Mouse (Mus musculus) kidney, adult 11 months (tissue): ENCODE results near the gene Cd55b.
"Not testable (repeated sequence)": the region's sequence is repeated elsewhere in the genome, so short reads cannot be mapped to it uniquely, and the experiment has no call there.

Experiments
- DNase-seq: peaks from one replicate; pipeline ENCODE4 v3.0.0; 2022

The Cd55b gene

GRCm38 (mm10) chr1:130422664-130423111, at the start of gene Cd55b:
Cd55b (minus strand) TSS chr1:130423009.
- no peak for DNase-seq

GRCm38 (mm10) chr1:130470074-130470473, 47.3 kb upstream of the Cd55b start:
- no peak for DNase-seq

DNA sequence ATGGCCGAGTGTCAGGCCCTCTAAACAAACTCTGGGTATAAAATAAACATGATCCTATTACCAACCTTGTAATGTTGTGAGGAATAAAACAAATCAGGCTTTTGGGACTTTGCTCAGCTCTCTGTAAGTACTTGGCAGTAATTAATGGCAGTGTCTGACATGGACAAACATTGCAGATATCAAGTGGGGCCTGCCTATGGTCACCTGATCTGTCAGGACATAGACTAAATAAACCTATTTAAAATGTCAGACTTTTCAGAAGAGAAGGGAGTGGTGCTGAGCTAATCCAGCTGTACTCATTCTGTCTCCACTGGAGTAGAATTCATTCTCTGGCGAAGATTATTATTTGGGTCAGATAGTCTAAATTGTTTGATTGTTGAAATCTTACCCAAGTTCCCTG, 44.6 kb upstream of the Cd55b start:
- DNase-seq: no peak

GRCm38 (mm10) chr1:130464173-130464572, 41.4 kb upstream of the Cd55b start:
- DNase-seq: no peak

- no peak for DNase-seq
Observed at GRCm38 (mm10) chr1:130462867-130463266, 40.1 kb upstream of the Cd55b start.

DNA sequence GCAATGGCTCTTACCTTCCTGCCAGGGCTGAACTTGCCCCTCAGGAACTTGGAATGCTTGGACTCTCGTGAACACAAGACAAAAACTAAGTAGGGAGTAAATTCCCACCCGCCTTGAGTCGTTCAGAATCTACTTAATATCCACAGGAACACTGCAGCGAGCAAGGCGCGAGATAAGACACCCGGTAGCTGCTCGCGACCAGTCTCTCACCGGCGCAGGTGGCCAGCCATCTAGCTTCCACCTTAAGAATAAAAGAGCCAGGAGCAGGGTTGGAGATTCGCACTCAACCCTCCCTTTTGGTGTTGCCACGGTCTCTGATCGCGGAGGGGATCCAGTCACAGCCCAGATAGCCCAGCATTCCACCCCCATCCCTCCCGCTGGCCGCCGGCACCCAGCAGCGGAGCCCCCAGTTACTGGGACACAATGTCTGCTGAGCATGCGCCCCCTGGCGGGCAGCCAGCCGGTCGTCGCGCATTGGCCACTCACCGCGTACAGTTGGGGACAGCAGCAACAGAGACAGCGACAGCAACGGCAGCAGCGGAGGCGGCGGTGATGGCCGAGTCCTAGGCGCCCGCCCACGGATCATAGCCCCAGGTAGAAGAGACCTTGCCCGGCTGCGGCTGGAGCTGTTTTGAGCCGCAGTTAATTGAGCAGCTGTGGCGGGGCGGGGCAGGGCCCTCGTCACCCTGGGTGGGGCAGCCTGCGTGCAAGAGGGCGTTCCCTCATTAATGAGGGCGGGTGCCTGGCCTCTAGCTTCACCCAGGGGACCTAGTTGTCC, 39.5 kb upstream of the Cd55b start, which contains the start of gene Cd55:
Gene Cd55 (minus strand): TSS at position 661 of the 778 bp plus-strand sequence.
- DNase-seq: peak; percentile 71

- no peak for DNase-seq
Observed at GRCm38 (mm10) chr1:130455111-130455510, 32.3 kb upstream of the Cd55b start.

GRCm38 (mm10) chr1:130442930-130443329, 20.1 kb upstream of the Cd55b start:
- not testable (repeated sequence) for DNase-seq

DNA sequence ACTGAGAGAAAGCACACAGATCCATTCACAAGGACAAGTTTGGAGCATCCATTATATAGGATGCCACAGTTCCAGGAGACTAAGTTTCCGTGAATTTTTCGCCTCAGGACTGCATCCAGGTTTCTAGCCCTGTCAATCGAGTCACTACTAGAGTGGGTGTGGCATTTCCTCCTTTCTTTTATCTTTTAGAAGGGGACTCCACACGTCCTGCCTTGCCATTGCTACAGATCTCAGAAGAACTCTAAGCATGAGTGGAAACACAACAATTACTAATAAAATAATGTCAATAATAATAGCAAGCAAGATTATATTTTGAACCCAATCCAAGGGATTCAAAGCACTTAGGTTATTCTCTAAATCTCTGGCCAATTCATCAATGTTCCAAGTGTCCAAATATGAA, 8.1 kb upstream of the Cd55b start:
- no peak for DNase-seq

GRCm38 (mm10) chr1:130428667-130429066, 5.9 kb upstream of the Cd55b start:
- not testable (repeated sequence) for DNase-seq

DNA sequence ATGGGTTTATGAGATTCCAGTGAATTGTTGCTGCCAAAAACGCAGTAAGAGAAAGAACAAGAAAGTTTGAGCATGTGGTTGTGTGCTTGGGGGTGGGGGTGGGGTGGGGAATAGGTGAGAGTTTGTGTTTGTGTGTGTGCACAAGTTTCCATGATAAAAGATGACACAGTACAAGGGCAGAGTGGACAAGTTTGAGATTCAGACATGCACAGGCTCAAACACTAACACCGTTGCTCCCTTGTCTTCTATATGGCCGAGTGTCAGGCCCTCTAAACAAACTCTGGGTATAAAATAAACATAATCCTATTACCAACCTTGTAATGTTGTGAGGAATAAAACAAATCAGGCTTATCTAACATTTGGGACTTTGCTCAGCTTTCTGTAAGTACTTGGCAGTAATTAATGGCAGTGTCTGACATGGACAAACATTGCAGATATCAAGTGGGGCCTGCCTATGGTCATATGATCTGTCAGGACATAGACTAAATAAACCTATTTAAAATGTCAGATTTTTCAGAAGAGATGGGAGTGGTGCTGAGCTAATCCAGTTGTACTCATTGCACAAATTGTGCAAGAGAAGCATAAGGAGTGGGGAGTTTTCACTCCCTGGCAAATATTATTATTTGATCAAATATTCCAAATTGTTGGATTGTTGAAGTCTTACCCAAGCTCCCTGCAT, 4.5 kb upstream of the Cd55b start:
- not testable (repeated sequence) for DNase-seq

DNA sequence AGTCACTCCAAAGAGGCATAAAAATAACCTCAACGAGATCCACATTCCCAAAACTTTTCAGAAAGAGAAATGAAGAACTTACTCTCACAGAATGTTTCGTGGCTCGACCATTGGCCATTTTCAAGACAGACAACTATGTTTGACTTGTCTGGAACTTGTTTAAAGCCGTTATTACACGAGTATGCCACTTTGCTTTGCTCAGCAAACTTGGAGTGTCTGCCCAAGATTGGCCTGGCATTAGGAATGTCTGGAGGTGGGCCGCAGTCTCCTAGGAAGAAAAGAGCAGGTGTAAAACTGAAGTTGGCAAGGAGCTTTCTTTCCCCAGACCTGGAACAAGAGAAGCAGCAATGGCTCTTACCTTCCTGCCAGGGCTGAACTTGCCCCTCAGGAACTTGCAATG, 776 bp downstream of the Cd55b start:
- not testable (repeated sequence) for DNase-seq

- not testable (repeated sequence) for DNase-seq
Observed at GRCm38 (mm10) chr1:130397109-130397508, 25.7 kb downstream of the Cd55b start.

GRCm38 (mm10) chr1:130387282-130387681, 35.5 kb downstream of the Cd55b start:
- not testable (repeated sequence) for DNase-seq

- no peak for DNase-seq
Observed at GRCm38 (mm10) chr1:130377726-130378429, 44.9 kb downstream of the Cd55b start.

DNA sequence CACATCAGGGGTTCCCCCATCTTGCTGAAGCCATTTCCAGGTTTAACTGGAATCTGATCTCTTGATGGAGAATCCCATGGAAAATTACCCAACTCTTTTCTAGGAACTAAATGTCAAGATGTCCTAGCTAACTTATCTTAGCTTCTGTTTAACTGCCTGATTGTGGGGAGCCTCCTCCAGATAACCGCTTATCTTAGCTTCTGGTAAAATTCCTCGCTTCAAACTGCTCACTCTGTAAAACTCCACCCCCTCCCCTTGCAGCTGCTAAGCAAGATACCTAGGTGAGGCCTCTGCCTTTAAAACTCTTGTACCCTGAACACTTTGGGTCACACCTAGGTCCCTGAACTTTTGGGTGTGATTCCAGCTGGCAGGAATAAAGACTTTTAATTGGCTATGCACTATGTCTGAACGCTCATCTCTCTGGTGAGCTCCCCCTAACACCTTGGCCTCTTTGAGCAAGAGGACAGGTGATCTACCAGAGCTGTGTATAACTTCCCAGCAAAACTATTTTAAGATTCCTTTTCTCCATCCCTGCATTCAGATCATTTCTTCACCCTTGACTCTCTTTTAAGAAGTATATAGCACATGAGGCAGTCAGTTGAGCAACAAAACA, 48.5 kb downstream of the Cd55b start:
- no peak for DNase-seq

DNA sequence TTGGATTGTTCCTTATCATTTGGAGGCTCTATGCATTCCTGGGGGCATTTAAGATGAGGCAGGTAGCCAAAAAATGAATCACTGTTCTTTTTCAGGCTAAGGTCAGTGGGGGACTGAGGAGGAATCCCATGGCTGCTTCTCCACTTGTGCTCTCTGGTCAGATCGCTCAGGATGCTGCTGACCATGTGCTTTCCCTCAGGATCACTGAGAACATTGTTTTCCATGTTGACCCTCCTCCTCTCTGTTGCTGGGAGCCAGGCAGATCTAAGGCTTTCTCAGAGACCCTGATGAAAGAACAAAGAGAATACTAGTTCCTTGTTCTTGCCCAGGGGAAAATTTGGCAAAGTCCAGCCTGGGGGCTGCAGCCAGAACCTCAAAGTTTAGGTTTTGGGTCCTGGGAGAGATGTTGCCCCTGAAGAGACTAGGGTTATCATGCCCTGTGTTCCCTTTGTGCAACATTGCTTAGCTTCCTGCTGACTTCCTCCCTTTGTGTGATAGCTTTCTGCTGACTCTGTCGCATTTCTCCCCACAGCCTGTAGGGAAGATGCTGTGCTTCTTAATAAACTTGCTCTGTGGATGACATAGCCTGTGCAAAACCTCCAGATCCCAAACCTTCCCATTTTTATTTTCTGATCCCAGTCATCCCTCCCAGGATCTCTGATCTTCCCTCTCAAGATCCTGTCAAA, 49.3 kb downstream of the Cd55b start:
- DNase-seq: no peak

DNA sequence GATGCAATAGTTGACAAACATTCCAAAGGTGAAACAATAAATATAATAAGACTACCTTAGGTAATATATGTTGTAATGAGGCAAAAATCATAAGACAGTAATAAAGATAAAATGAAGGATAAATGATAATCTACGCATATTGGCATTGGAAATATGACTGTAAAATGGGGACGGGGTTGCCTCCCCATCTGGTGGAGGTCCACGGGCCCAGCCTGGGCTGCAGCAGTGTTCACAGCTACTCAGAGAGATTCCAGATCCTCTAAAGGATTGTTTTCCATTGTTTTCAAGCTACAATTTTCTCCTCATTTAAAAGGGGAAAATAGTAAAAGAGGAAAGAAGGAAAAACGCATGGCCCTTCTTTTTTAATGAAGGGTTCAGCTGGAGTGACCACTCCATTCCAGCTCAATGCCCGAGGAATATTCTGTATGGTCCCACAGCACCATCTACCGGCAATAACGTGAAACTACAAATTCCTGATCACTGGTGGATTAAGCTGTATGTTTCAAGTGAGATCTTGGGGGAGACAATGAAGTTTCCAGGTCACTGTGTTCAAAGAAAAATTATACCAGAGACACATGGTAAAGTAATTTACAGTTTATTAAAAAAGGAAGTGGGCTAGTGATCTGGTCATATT, 50.8 kb downstream of the Cd55b start:
- peak; percentile 8 for DNase-seq

- no peak for DNase-seq
Observed at GRCm38 (mm10) chr1:130371291-130371690, 51.5 kb downstream of the Cd55b start.

GRCm38 (mm10) chr1:130350077-130350635, 72.7 kb downstream of the Cd55b start:
- DNase-seq: no peak

DNA sequence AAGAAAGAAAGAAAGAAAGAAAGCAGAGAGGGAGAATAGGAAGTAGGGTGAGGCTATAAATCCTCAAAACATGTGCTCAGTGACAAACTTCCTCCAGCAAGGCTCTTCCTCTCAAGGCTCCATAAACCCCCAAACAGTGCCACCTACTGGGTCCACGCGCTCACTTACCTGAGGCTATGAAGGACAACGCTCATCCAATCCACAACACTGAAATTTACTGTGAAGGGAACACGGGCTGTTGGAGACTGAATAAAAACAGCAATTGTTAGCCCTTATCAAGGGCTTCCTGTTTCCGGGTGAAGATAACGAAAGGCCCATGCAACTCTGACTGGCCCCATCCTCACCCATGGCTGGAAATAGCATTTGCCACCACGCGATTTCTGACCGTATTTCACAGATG, 80.4 kb downstream of the Cd55b start:
- no peak for DNase-seq
